Comparison of ENCODE assay signal across 24 mouse cellular contexts in the genomic region with DNA sequence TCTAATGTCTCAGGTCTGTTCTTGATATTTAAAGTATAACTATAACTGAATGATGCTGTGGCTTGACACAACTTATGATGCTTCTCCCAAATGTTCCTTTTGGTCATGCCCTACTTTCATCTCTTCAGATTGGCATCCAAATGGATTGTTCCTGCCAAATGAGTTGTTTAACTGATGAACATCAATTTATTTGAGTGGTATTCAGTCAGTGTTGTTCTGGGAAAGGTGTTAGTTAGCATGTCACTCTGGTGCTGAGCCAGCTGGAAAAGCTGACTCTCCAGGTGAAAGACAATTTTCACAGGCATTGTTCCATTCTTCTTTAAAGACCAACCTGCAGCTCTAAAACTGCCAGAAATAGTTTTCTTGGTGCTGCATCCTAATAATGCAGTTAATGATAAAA. TPM values are rescaled to one million over a fixed set of nuclear protein-coding genes. Genes with fewer than 3 reads are reported as not detected.
DNase-seq lines count a peak whose midpoint lies in the region; TF ChIP-seq lines count a peak whose summit lies in the region.
"Had no signal": no experiment of that assay in that cellular context is flagged by ENCODE, and none has a peak within 500 bp of the region (broad histone marks: within the 10 kb centered on the region; RNA-seq: fewer than 3 reads in every experiment).

No protein-coding gene starts in this region.

- DNase-seq in cerebellum, adult 11 months: peak; percentile 32
- DNase-seq in cerebellum, adult 2 months: peak; percentile 46 to 79
- peak; percentile 45 to 49 for DNase-seq in cerebellum, postnatal 10 days
- DNase-seq in left cerebral cortex, postnatal 10 days (ENCODE audit: extremely low spot score in 1 of 2, low spot score in 2 of 2): no peak
- no peak for DNase-seq in spleen, postnatal 4 days (ENCODE audit: low spot score in 2 of 2)
- DNase-seq in retina, embryonic 14.5 days (ENCODE audit: low spot score): no peak
- DNase-seq: adrenal gland, postnatal 25 days; embryo, embryonic 11 days; gastrocnemius, adult 2 months; gastrocnemius, postnatal 25 days; heart, postnatal 36 days; kidney, adult 18-20 months had no signal

- intact Hi-C loops in left cerebral cortex, postnatal 10 days (cut with DNase I): no loop called here

- H3K27ac ChIP-seq in cerebellum, adult 2 months (ENCODE audit: insufficient read depth, low read length): no peak overlapping the region
- H3K27ac ChIP-seq: embryonic facial prominence, embryonic 15.5 days; forebrain, embryonic 10.5 days; gastrocnemius, adult 2 months; hindbrain, embryonic 12.5 days; hindbrain, postnatal 0 days had no signal

- H3K27me3 ChIP-seq in cerebellum, adult 2 months (ENCODE audit: control insufficient read depth, insufficient read depth, low read length): no peaks in the 10 kb centered on the region
- H3K27me3 ChIP-seq: CH12.LX; embryonic facial prominence, embryonic 15.5 days; heart, embryonic 12.5 days; hindbrain, embryonic 12.5 days had no signal

- TF ChIP-seq POLR2A in cerebellum, adult 2 months (IDR thresholded peaks at IDR 0.05; ENCODE audit: borderline replicate concordance, insufficient read depth, low read length): no peak

- no peak overlapping the region for H3K4me3 ChIP-seq in cerebellum, adult 2 months (replicated peaks; ENCODE audit: insufficient read depth, low read depth, low read length)
- H3K4me3 ChIP-seq: embryonic facial prominence, embryonic 15.5 days; erythroblast, embryonic 14.5 days; forebrain, embryonic 10.5 days; gastrocnemius, adult 2 months; heart, embryonic 12.5 days; hindbrain, embryonic 12.5 days had no signal

- no peaks in the 10 kb centered on the region for H3K4me1 ChIP-seq in cerebellum, adult 2 months (ENCODE audit: control insufficient read depth, insufficient read depth, low read length)
- H3K4me1 ChIP-seq: embryonic facial prominence, embryonic 15.5 days; forebrain, embryonic 10.5 days; heart, embryonic 12.5 days; hindbrain, embryonic 12.5 days had no signal

- TF ChIP-seq CTCF in cerebellum, adult 2 months (IDR thresholded peaks at IDR 0.05; ENCODE audit: borderline replicate concordance, insufficient read depth, low read depth, low read length): no peak

RNA-seq across cellular contexts. Expression of a gene that starts 43.0 kb away (rescaled TPM):
- polyA plus RNA-seq in cerebellum, adult 2 months (2012; rRNA removed): 8.7 and 9.0 TPM in 2 replicates
- total RNA-seq in left cerebral cortex, postnatal 10 days (2021): 10 to 100 TPM; 49.2 to 52.7 TPM
- total RNA-seq: CH12.LX; common myeloid progenitor, adult 5-6 weeks; gastrocnemius, adult 2 months; gastrocnemius, postnatal 25 days; granulocyte monocyte progenitor cell, adult 5-6 weeks; heart, adult 8-10 months; heart, postnatal 36 days had no signal
- polyA plus RNA-seq: activated CD4-positive, CD25-positive, alpha-beta regulatory T cell, adult 4 months; erythroblast, embryonic 14.5 days; heart, embryonic 12.5 days; Patski had no signal

Comparison
In these comparisons a context has a peak if more than half of its experiments do, and no peak if none do; other contexts are left out.
1. DNase-seq: peak in cerebellum, adult 11 months (single experiment), cerebellum, adult 2 months (2 of 2) and cerebellum, postnatal 10 days (2 of 2); none in left cerebral cortex, postnatal 10 days (0 of 2), spleen, postnatal 4 days (0 of 2) and retina, embryonic 14.5 days (single experiment).